Mouse (Mus musculus): ENCODE measurements at regions not wholly inside any gene's neighbourhood (a gene's known extent, or its start where the extent isn't known, plus 50 kb on each side); places are given as distances from the start of the nearest gene placed in this dataset.
A peak's percentile ranks its signal among the peaks of the same experiment; 100 is the strongest.

GRCm38 (mm10) chr4:81988796-81989195 lies 546.2 kb upstream of the Mpdz start:
- Histone ChIP-seq H3K9me3 (no peaks in the 10 kb centered on the region), H3K27me3 (no peaks in the 10 kb centered on the region), H3K4me2 (no peak overlapping the region), H3K36me3 (replicated peaks) (no peaks in the 10 kb centered on the region), H3K4me1 (no peaks in the 10 kb centered on the region), H3K4me3 (replicated peaks) (no peak overlapping the region), H3K27ac (no peak overlapping the region), H3K9ac (no peak overlapping the region)
- WGBS = 72% methylated on average over 2 of the region's 2 CpGs
- ATAC-seq (ENCODE audit: low FRiP score) = no peak

- Histone ChIP-seq H3K27me3 (no peaks in the 10 kb centered on the region), H3K4me2 (no peak overlapping the region), H3K27ac (no peak overlapping the region), H3K9ac (no peak overlapping the region), H3K36me3 (replicated peaks) (no peaks in the 10 kb centered on the region), H3K4me3 (replicated peaks) (no peak overlapping the region), H3K9me3 (no peaks in the 10 kb centered on the region), H3K4me1 (no peaks in the 10 kb centered on the region)
- ATAC-seq (ENCODE audit: low FRiP score) = no peak
- WGBS = 66% methylated on average over 4 of the region's 4 CpGs
These were observed 544.0 kb upstream of the Mpdz start for GRCm38 (mm10) chr4:81986616-81987015.

GRCm38 (mm10) chr4:81981811-81982210 lies 539.2 kb upstream of the Mpdz start:
- ATAC-seq (ENCODE audit: low FRiP score) = no peak
- Histone ChIP-seq H3K4me3 (replicated peaks) (no peak overlapping the region), H3K9me3 (no peaks in the 10 kb centered on the region), H3K27me3 (no peaks in the 10 kb centered on the region), H3K9ac (no peak overlapping the region), H3K4me1 (no peaks in the 10 kb centered on the region), H3K36me3 (replicated peaks) (no peaks in the 10 kb centered on the region), H3K4me2 (no peak overlapping the region), H3K27ac (no peak overlapping the region)
- WGBS = 92% methylated on average over 1 of the region's 1 CpGs

GRCm38 (mm10) chr4:81970472-81970871 lies 527.9 kb upstream of the Mpdz start:
- no peaks in the 10 kb centered on the region for H3K4me1 ChIP-seq
- no peak overlapping the region for H3K27ac ChIP-seq
- no peak overlapping the region for H3K4me2 ChIP-seq
- H3K9ac ChIP-seq = no peak overlapping the region
- no peak for ATAC-seq (ENCODE audit: low FRiP score)
- no peaks in the 10 kb centered on the region for H3K36me3 ChIP-seq (replicated peaks)
- 65% methylated on average over 10 of the region's 10 CpGs for WGBS
- no peaks in the 10 kb centered on the region for H3K27me3 ChIP-seq
- no peaks in the 10 kb centered on the region for H3K9me3 ChIP-seq
- H3K4me3 ChIP-seq (replicated peaks) = no peak overlapping the region

- Histone ChIP-seq H3K27ac (no peak overlapping the region), H3K4me3 (replicated peaks) (no peak overlapping the region), H3K36me3 (replicated peaks) (no peaks in the 10 kb centered on the region), H3K4me1 (no peaks in the 10 kb centered on the region), H3K4me2 (no peak overlapping the region), H3K27me3 (no peaks in the 10 kb centered on the region), H3K9ac (no peak overlapping the region), H3K9me3 (no peaks in the 10 kb centered on the region)
- ATAC-seq (ENCODE audit: low FRiP score) = no peak
- WGBS = 77% methylated on average over 3 of the region's 3 CpGs
These were observed 527.1 kb upstream of the Mpdz start for GRCm38 (mm10) chr4:81969621-81970115.

GRCm38 (mm10) chr4:81966054-81966623 lies 523.5 kb upstream of the Mpdz start:
- Histone ChIP-seq H3K4me2 (no peak overlapping the region), H3K36me3 (replicated peaks) (no peaks in the 10 kb centered on the region), H3K4me3 (replicated peaks) (no peak overlapping the region), H3K27me3 (no peaks in the 10 kb centered on the region), H3K4me1 (no peaks in the 10 kb centered on the region), H3K9ac (no peak overlapping the region), H3K9me3 (no peaks in the 10 kb centered on the region), H3K27ac (no peak overlapping the region)
- no peak for ATAC-seq (ENCODE audit: low FRiP score)
- WGBS = 60% methylated on average over 1 of the region's 1 CpGs

- ATAC-seq (ENCODE audit: low FRiP score) = no peak
- H3K36me3 ChIP-seq (replicated peaks) = no peaks in the 10 kb centered on the region
- H3K9me3 ChIP-seq = no peaks in the 10 kb centered on the region
- WGBS = 90% methylated on average over 10 of the region's 10 CpGs
- H3K9ac ChIP-seq = no peak overlapping the region
- no peak overlapping the region for H3K4me3 ChIP-seq (replicated peaks)
- H3K4me2 ChIP-seq = no peak overlapping the region
- H3K27me3 ChIP-seq = no peaks in the 10 kb centered on the region
- no peaks in the 10 kb centered on the region for H3K4me1 ChIP-seq
- no peak overlapping the region for H3K27ac ChIP-seq
These were observed 520.5 kb upstream of the Mpdz start for GRCm38 (mm10) chr4:81963112-81963511.

- no peak overlapping the region for H3K4me3 ChIP-seq (replicated peaks)
- 69% methylated on average over 5 of the region's 5 CpGs for WGBS
- no peaks in the 10 kb centered on the region for H3K9me3 ChIP-seq
- H3K4me1 ChIP-seq = peaks cover 1% of the 10 kb centered on the region
- H3K27ac ChIP-seq = no peak overlapping the region
- H3K27me3 ChIP-seq = no peaks in the 10 kb centered on the region
- H3K4me2 ChIP-seq = no peak overlapping the region
- no peak for ATAC-seq (ENCODE audit: low FRiP score)
- H3K36me3 ChIP-seq (replicated peaks) = no peaks in the 10 kb centered on the region
- H3K9ac ChIP-seq = no peak overlapping the region
These were observed 520.0 kb upstream of the Mpdz start for GRCm38 (mm10) chr4:81962586-81962985.

- no peak overlapping the region for H3K4me2 ChIP-seq
- H3K9ac ChIP-seq = no peak overlapping the region
- 40% methylated on average over 16 of the region's 16 CpGs for WGBS
- H3K27me3 ChIP-seq = no peaks in the 10 kb centered on the region
- H3K9me3 ChIP-seq = no peaks in the 10 kb centered on the region
- H3K4me3 ChIP-seq (replicated peaks) = no peak overlapping the region
- no peak overlapping the region for H3K27ac ChIP-seq
- peaks cover 9% of the 10 kb centered on the region for H3K4me1 ChIP-seq
- H3K36me3 ChIP-seq (replicated peaks) = no peaks in the 10 kb centered on the region
- ATAC-seq (ENCODE audit: low FRiP score) = peak; percentile 53; the same call in 1 of the 2 replicates
These were observed 518.2 kb upstream of the Mpdz start for GRCm38 (mm10) chr4:81960552-81961534.

- WGBS = 28% methylated on average over 6 of the region's 6 CpGs
- Histone ChIP-seq H3K36me3 (replicated peaks) (no peaks in the 10 kb centered on the region), H3K27ac (0 out of 2 replicates have a peak overlapping the region, but pooled peaks have one; percentile 4), H3K4me1 (peaks cover 9% of the 10 kb centered on the region), H3K4me2 (no peak overlapping the region), H3K27me3 (no peaks in the 10 kb centered on the region), H3K9me3 (no peaks in the 10 kb centered on the region), H3K9ac (no peak overlapping the region), H3K4me3 (replicated peaks) (no peak overlapping the region)
- peak; percentile 56; the same call in 1 of the 2 replicates for ATAC-seq (ENCODE audit: low FRiP score)
These were observed 514.5 kb upstream of the Mpdz start for GRCm38 (mm10) chr4:81956926-81957694.

- H3K4me3 ChIP-seq (replicated peaks) = no peak overlapping the region
- no peaks in the 10 kb centered on the region for H3K27me3 ChIP-seq
- no peak for ATAC-seq (ENCODE audit: low FRiP score)
- H3K9ac ChIP-seq = no peak overlapping the region
- no peak overlapping the region for H3K4me2 ChIP-seq
- H3K27ac ChIP-seq = no peak overlapping the region
- no peaks in the 10 kb centered on the region for H3K9me3 ChIP-seq
- WGBS = 60% methylated on average over 4 of the region's 4 CpGs
- peaks cover 9% of the 10 kb centered on the region for H3K4me1 ChIP-seq
- no peaks in the 10 kb centered on the region for H3K36me3 ChIP-seq (replicated peaks)
These were observed 510.4 kb upstream of the Mpdz start for GRCm38 (mm10) chr4:81953023-81953422.

- Histone ChIP-seq H3K4me2 (no peak overlapping the region), H3K27ac (no peak overlapping the region), H3K4me3 (replicated peaks) (no peak overlapping the region), H3K36me3 (replicated peaks) (no peaks in the 10 kb centered on the region), H3K27me3 (no peaks in the 10 kb centered on the region), H3K9me3 (no peaks in the 10 kb centered on the region), H3K9ac (no peak overlapping the region), H3K4me1 (no peaks in the 10 kb centered on the region)
- ATAC-seq (ENCODE audit: low FRiP score) = no peak
- WGBS = 74% methylated on average over 5 of the region's 5 CpGs
These were observed 494.8 kb upstream of the Mpdz start for GRCm38 (mm10) chr4:81937384-81937783.

Measured in forebrain, embryonic 12.5 days (tissue).